Mouse (Mus musculus): ENCODE measurements around the gene Srbd1.

Srbd1 gene

GRCm38 (mm10) chr17:86145079-86145951 is at the start of gene Srbd1:
Srbd1 (minus strand) TSS chr17:86145175.
- DNase-seq = peak; percentile 86

GRCm38 (mm10) chr17:86193979-86194378 is 49.0 kb upstream of the Srbd1 start:
- peak; percentile 67 for DNase-seq

GRCm38 (mm10) chr17:86187777-86188176 is 42.8 kb upstream of the Srbd1 start:
- no peak for DNase-seq

GRCm38 (mm10) chr17:86185584-86185983 is 40.6 kb upstream of the Srbd1 start:
- no peak for DNase-seq

DNA sequence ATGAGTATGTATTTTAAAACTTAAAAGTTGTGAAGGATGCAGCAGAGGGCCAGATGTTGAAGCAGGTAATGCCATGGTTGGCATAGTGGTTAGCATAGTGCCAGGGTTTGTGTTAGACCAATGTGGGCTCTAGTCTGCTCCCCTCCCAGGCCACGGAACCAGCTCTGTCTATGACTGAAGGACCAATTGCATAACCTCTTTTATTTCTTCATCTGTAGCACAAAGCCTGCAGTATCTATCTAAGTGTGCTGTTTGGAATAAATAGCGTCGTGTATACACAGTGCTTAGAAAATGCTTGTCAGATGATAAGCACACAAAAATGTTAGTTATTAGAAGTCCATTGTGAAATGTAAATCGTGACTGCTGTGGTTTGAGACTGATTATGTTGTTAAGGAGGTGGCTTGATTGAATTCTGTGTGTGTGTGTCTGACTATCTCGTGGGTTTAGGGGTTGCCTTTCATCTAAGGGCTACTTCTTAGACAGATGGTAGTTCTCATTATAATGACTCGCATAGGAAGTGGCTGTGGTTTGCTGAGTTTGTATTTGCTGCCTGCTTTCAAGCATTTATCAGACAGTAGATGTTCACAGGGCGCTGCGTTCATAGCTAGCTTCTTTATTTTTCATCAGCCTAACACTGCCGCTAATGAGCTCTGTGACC is 39.7 kb upstream of the Srbd1 start:
- no peak for DNase-seq

- DNase-seq = no peak
Measured at GRCm38 (mm10) chr17:86183788-86184187, 38.8 kb upstream of the Srbd1 start.

- DNase-seq = no peak
Measured at GRCm38 (mm10) chr17:86176722-86177121, 31.7 kb upstream of the Srbd1 start.

DNA sequence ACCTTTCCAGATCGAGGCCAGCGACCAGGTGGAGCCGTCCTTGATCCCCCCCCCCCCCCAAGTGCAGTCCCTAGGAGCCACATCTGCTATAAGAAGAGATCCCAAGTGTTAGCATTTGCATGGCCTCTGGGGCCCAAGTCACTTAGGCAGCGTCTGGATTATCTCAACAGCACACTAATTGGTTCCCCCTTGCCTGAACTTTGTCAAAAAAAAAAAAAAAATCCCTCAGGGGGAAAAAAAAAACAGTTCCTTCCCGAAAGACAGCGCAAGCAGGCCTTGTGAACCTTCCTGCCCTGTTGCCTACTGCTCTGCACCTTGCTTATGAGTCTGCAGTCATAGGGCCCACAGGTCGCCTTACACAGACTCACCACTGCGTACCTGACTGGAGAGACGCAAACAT is 30.5 kb upstream of the Srbd1 start:
- DNase-seq = no peak

GRCm38 (mm10) chr17:86170164-86170958 is 25.4 kb upstream of the Srbd1 start:
- no peak for DNase-seq

DNA sequence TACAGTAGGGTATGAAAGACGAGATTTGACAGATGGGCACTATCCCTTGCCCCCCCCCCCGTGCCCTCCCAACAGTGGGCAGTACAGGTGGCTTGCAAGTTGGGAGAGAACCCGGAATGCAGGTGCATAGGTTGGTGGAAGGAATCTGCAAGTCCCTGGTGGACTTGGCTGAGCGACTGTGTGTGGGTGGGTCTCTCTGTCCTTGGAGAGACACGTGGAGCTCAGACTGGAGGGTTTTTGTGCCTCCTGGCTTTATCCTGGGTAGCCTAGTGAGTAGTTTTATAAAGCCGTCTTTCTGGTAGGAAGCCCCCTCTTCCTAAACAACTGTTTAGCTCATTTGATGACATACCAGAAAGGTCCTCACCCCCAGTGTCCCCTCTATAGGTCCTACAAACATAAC is 24.1 kb upstream of the Srbd1 start:
- DNase-seq = no peak

GRCm38 (mm10) chr17:86168231-86168981 is 23.4 kb upstream of the Srbd1 start:
- DNase-seq = peak; percentile 37

DNA sequence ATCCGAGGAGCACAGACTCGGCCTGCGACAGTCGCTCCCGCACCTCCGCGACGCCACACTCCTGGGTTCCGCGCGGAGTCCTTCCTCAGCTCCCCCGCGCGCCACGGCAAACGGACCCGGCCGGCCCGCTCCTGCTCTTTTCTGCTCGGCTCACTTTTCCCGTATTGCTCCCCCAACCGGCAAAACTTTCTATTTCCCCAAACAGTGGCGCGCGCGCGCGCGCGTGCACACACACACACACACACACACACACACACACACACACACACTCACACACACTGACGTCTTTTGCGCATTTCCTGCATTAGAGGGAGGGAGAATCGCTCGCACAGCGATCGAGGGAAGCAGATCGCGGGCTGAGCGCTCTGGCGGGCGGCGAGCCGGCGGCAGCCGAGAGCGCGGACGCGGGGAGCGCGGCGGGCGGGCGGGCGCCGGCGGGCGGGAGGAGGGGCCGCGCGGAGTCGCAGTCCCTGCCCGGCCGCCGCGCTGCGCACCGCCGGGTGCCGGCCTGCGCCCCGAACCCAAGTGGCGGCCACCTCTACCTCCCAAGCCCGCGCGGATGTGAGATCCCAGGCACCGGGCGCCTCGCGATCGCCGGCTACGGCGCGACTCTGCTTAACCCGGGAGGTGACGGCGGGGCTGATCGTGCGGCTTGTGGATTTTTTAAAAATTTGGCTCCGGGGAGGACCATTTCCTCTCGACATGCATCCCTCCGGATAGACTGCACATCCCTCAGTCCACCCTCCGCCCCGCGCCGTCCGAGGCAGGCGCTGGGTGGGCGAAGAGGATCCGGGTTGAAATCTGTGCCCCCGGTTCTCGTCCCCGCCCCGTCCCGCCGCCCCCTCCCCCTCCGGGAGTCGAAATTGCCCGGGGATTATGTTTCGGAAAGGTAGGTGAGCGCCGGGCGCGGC is 22.6 kb upstream of the Srbd1 start, which contains the start of gene Prkce:
Gene Prkce, plus strand, starts transcription at position 466 of the 911 bp plus-strand sequence.
- peak; percentile 76 for DNase-seq

- peak; percentile 93 for DNase-seq
Measured at GRCm38 (mm10) chr17:86166567-86167319, 21.8 kb upstream of the Srbd1 start.

GRCm38 (mm10) chr17:86166051-86166566 is 21.1 kb upstream of the Srbd1 start:
- no peak for DNase-seq

GRCm38 (mm10) chr17:86164416-86164815 is 19.4 kb upstream of the Srbd1 start:
- DNase-seq = no peak

- DNase-seq = no peak
Measured at GRCm38 (mm10) chr17:86162672-86163071, 17.7 kb upstream of the Srbd1 start.

GRCm38 (mm10) chr17:86156999-86157398 is 12.0 kb upstream of the Srbd1 start:
- DNase-seq = no peak

GRCm38 (mm10) chr17:86150867-86151348 is 5.9 kb upstream of the Srbd1 start:
- peak; percentile 76 for DNase-seq

DNA sequence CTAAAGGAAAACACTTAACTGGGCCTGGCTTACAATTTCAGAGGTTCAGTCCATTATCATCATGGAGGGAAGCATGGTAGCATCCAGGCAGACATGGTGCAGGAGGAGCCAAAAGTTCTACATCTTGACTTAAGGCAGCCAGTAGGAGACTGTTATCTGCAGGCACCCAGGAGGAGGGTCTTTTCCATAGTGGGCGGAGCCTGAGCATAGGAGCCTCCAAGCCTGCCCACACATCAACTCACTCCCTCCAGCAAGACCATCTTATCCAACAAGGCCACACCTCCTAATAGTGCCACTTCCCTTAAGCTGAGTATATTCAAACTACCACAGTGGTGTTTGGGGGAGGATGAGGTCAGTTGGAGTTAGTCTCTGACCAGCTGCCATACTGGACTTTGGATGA is 4.8 kb upstream of the Srbd1 start:
- DNase-seq = no peak

DNA sequence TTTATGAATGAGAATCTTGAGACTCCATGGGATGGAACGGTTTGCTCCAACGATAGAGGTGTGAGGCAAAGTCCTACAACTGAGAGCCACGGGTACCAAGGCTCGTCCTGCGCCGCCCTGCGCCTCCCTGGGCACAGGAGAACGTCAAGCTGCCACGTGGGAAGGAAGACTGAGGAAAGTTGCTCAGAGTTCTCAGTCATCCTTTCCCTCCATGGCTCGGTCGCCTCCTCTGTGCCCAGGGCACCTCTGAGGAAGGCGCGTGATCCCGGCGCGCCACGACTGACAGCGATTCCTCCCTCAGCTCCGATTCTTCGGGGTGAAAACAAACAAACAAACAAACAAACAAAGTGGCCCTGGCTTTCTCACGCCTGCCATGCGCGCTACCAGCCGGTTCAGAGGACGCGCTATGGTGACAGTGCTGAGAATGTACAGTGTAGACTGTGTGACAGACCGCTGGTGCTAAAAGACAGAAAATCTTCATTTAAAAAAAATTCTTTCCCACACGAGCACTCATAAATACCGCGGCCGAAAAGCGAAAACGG is 367 bp downstream of the Srbd1 start:
- DNase-seq = no peak

All from kidney, adult 11 months (tissue).